Mouse (Mus musculus): ENCODE data around the gene Helz2. TPM values are rescaled to one million over a fixed set of nuclear protein-coding genes. Genes with fewer than 3 reads are reported as not detected.
"Not testable (repeated sequence)": the region's sequence is repeated elsewhere in the genome, so short reads cannot be mapped to it uniquely, and the experiment has no call there.

Helz2 gene
- polyA plus RNA-seq, 1 experiment from 2014 or later = 0.99 TPM

DNA sequence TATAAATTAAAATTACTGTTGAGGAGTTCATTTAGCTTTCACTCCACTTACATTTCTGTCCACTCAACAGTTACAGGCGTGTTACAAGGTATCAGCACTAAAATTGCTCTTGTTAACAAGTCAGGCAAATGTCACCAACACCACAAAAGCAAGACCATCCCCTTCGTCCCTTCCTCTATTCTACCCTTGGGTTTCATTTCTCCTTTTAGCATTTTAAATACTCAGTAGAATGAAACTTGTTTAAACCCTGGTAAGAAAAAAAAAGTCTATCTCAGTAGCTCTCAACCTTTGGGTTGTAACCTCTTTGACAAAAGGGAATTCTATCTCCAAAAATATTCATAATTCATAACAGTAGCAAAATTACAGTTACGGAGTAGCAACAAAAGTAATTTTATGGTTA is 48.8 kb downstream of the Helz2 start:
- ATAC-seq (ENCODE audit: insufficient number of reproducible peaks, low FRiP score, low TSS enrichment, low read depth) = no peak
- Histone ChIP-seq H3K27me3 (no peaks in the 10 kb centered on the region), H3K36me3 (no peaks in the 10 kb centered on the region), H3K4me2 (replicated peaks) (no peak overlapping the region), H3K27ac (replicated peaks) (no peak overlapping the region), H3K4me1 (peaks cover 9% of the 10 kb centered on the region), H3K9me3 (replicated peaks) (no peaks in the 10 kb centered on the region), H3K9ac (no peak overlapping the region), H3K4me3 (replicated peaks) (no peak overlapping the region)
- 72% methylated on average over 3 of the region's 3 CpGs for WGBS

DNA sequence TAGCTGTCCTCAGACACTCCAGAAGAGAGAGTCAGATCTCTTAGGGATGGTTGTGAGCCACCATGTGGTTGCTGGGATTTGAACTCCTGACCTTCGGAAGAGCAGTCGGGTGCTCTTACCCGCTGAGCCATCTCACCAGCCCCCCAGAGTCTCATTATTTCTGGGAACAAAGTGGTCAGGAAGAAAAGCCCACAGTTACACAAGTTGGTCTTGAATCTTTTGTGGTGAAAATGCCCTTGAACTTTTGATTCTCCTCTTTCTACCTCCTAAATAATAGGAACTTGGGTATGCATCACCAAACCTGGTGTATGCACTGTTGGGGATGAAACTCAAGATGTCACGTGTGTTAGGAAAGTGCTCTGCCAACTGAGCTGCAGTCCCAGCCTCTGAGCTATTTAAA is 49.9 kb downstream of the Helz2 start:
- Histone ChIP-seq H3K9me3 (replicated peaks) (no peaks in the 10 kb centered on the region), H3K9ac (no peak overlapping the region), H3K27me3 (no peaks in the 10 kb centered on the region), H3K4me3 (replicated peaks) (no peak overlapping the region), H3K36me3 (no peaks in the 10 kb centered on the region), H3K4me2 (replicated peaks) (no peak overlapping the region), H3K27ac (replicated peaks) (no peak overlapping the region), H3K4me1 (peaks cover 9% of the 10 kb centered on the region)
- ATAC-seq (ENCODE audit: insufficient number of reproducible peaks, low FRiP score, low TSS enrichment, low read depth) = no peak
- WGBS = 56% methylated on average over 4 of the region's 4 CpGs

DNA sequence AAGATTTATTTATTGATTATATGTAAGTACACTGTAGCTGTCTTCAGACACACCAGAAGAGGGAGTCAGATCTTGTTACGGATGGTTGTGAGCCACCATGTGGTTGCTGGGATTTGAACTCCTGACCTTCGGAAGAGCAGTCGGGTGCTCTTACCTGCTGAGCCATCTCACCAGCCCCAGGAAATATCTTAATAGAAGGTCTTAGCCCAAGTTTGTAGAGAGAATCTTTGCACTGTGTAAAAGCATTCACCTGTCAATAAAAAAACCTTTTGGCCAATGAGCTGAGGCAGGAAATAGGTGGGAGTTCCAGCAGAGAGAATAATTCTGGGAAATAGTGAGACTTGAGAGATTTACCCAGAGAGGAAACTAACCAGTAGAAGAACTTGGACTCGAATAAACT is 50.4 kb downstream of the Helz2 start:
- not testable (repeated sequence) for ATAC-seq (ENCODE audit: insufficient number of reproducible peaks, low FRiP score, low TSS enrichment, low read depth); H3K27ac ChIP-seq (replicated peaks); H3K4me2 ChIP-seq (replicated peaks); H3K27me3 ChIP-seq; H3K9me3 ChIP-seq (replicated peaks); H3K4me3 ChIP-seq (replicated peaks); H3K36me3 ChIP-seq; H3K4me1 ChIP-seq; H3K9ac ChIP-seq
- 60% methylated on average over 4 of the region's 4 CpGs for WGBS

DNA sequence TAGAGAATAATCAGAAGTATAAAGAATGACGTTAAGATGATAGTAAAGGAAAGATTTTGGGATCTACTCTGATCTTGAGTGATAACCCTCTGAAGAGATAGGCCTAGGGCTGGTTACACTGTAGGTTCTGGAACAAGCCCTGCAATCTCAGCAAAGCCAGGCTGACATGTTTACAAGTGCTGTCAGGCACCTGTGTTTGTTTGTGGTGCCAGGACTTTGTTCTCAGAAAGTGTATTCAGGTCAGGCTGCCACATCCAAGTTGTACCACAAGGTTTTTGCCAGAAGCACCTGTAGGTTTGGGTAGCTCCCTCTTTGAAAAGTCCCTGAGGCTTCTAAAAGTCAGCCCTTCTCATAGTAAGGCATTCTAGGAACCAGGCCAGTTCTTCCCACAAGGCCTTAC is 52.5 kb downstream of the Helz2 start:
- ATAC-seq (ENCODE audit: insufficient number of reproducible peaks, low FRiP score, low TSS enrichment, low read depth) = no peak
- H3K4me3 ChIP-seq (replicated peaks) = no peak overlapping the region
- H3K27ac ChIP-seq (replicated peaks) = peak overlapping the region; percentile 39; the same call in 1 of the 2 replicates
- H3K9me3 ChIP-seq (replicated peaks) = no peaks in the 10 kb centered on the region
- H3K4me2 ChIP-seq (replicated peaks) = no peak overlapping the region
- no peaks in the 10 kb centered on the region for H3K36me3 ChIP-seq
- WGBS = 78% methylated on average over 1 of the region's 1 CpGs
- H3K27me3 ChIP-seq = no peaks in the 10 kb centered on the region
- H3K9ac ChIP-seq = no peak overlapping the region
- peaks cover 12% of the 10 kb centered on the region for H3K4me1 ChIP-seq

DNA sequence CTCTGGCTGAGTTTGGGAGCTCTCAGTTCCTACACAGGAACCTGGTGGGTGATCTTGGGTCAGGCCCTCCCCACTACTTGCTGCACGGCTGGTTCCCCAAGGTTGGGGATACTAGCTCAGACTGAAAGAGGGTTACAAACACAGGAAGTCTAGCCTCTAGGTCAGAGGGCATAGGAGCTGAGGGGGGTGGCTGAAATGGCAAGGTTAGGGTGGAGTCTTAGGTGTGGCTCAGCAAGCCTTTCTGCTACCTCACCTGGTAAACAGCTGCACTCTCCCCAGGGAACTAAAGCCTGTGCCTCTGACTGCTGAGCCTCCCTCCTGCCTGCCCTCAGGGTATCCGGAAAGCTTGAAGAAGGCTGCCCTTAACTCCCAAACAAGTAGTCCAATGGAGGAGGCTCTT is 53.1 kb downstream of the Helz2 start:
- Histone ChIP-seq H3K27me3 (no peaks in the 10 kb centered on the region), H3K27ac (replicated peaks) (peak overlapping the region; percentile 39; the same call in 1 of the 2 replicates), H3K36me3 (no peaks in the 10 kb centered on the region), H3K4me2 (replicated peaks) (peak overlapping the region; percentile 83), H3K9ac (no peak overlapping the region), H3K4me3 (replicated peaks) (no peak overlapping the region), H3K4me1 (peaks cover 12% of the 10 kb centered on the region), H3K9me3 (replicated peaks) (no peaks in the 10 kb centered on the region)
- no peak for ATAC-seq (ENCODE audit: insufficient number of reproducible peaks, low FRiP score, low TSS enrichment, low read depth)
- WGBS = 27% methylated on average over 2 of the region's 2 CpGs

DNA sequence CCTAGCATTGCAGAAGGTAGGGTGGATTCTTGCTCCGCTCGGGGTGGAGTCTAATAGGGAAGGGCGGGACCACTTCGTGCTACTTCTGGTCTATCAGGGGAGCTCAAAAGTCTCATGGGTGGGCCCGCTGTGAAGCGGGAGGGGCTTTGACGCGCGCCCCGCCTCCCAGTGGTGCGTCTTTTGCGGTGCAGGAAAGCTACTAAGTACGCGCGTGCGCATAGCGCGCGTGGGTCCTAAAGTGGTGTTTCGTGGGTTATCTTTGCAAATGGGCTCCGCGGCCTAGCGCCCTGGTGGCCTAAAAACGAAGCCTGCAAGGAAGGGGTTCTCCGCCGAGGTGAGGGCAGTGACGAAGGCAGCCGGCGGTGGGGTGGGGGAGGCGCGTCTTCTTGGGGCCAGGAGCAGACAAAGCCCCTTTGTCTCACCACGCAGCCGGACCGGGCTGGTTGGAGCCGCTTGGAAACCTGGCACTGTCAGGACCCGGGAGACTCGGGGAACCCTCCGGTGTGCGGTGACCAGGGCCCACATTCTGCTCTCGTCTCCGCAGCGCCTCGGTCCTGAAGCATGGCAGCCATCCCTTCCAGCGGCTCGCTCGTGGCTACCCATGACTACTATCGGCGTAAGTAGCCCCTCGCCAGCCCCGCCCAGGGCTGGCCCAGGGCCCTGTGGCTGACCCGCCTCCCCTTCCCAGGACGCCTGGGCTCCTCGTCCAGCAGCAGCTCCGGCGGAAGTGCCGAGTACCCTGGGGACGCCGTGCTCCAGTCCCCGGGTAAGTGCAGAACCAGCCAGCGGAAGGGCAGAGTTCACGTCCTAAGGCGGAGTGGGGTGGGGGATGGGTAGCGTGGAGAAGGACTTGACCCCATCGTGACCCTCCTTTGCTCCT is 54.5 kb downstream of the Helz2 start, which contains the start of gene Ppdpf:
Gene Ppdpf, plus strand, starts transcription at position 127 of the 880 bp plus-strand sequence.
- Histone ChIP-seq H3K9ac (peak within 1 kb of the TSS; percentile 88), H3K27ac (replicated peaks) (peak within 1 kb of the TSS; percentile 94), H3K4me2 (replicated peaks) (peak within 1 kb of the TSS; percentile 83), H3K27me3 (no peaks in the 10 kb centered on the region), H3K36me3 (no peaks in the 10 kb centered on the region), H3K4me1 (peaks cover 12% of the 10 kb centered on the region), H3K9me3 (replicated peaks) (no peaks in the 10 kb centered on the region), H3K4me3 (replicated peaks) (peak within 1 kb of the TSS; percentile 79)
- ATAC-seq (ENCODE audit: insufficient number of reproducible peaks, low FRiP score, low TSS enrichment, low read depth) = peak; percentile 96
- under 1% methylated on average over 64 of the region's 64 CpGs for WGBS

DNA sequence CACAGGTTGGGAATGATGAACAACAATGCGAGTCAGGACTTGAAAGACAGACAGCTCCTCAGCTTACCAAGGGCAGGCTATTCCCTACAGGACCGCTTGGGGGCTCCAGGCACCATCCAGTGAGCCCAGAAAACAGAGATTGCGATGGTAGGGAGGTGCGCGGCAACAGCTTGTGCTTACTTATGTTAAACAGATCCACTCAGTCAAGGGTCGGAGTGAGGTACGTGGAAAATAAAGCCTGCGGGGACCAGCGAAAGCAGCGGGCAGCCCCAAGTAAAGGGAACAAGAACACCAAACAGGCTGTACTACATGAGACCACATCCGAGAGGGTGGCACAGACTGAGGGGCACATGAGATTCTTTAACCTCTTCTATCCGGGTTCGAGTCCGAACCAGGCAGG is 55.2 kb downstream of the Helz2 start:
- Histone ChIP-seq H3K9ac (peak overlapping the region; percentile 88; the same call in 1 of the 2 replicates), H3K27ac (replicated peaks) (peak overlapping the region; percentile 94), H3K36me3 (no peaks in the 10 kb centered on the region), H3K4me2 (replicated peaks) (peak overlapping the region; percentile 83), H3K27me3 (no peaks in the 10 kb centered on the region), H3K9me3 (replicated peaks) (no peaks in the 10 kb centered on the region), H3K4me3 (replicated peaks) (peak overlapping the region; percentile 79), H3K4me1 (peaks cover 12% of the 10 kb centered on the region)
- ATAC-seq (ENCODE audit: insufficient number of reproducible peaks, low FRiP score, low TSS enrichment, low read depth) = peak; percentile 82
- under 1% methylated on average over 14 of the region's 14 CpGs for WGBS

DNA sequence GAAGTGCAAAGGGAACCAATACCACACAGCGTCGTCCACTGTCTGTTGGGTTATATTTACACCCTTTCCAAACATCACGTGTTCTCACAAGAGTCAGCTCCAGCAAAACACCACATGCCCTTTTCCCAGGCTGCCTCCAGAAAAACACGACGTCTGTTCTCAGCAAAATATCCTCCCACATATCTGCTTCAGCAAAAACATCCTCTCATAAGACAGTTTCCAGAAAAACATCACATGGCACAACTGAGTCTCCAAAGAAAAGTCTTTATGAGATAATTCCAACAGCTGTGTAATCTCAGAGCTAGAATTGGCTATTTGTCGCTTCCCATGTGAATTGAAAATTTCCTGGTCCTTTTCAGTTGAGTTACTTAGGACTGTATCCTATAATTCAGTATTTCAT is 60.9 kb downstream of the Helz2 start:
- Histone ChIP-seq H3K27ac (replicated peaks) (no peak overlapping the region), H3K9me3 (replicated peaks) (no peaks in the 10 kb centered on the region), H3K36me3 (no peaks in the 10 kb centered on the region), H3K4me1 (no peaks in the 10 kb centered on the region), H3K9ac (no peak overlapping the region), H3K4me3 (replicated peaks) (no peak overlapping the region), H3K27me3 (no peaks in the 10 kb centered on the region), H3K4me2 (replicated peaks) (no peak overlapping the region)
- ATAC-seq (ENCODE audit: insufficient number of reproducible peaks, low FRiP score, low TSS enrichment, low read depth) = no peak
- WGBS = 81% methylated on average over 6 of the region's 6 CpGs

DNA sequence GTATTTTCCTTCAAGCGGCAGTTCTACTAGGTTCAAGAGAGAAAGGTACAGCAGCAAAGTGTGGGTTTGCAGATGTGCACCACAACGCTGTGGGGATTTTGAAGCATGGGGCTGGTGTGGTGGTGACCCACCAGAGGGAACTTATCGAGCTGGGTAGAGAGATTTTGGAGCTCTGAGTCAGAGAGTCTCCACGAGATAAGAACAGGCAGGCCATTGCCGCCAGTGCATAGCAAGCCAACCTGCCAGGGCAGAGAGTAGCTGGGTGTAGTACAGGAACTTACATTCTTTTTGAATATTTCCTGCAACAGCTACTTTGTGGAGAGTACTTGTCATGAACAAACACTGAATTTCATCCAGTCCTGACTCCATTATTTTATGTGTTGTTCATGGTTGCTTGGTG is 63.4 kb downstream of the Helz2 start:
- ATAC-seq (ENCODE audit: insufficient number of reproducible peaks, low FRiP score, low TSS enrichment, low read depth) = no peak
- Histone ChIP-seq H3K36me3 (no peaks in the 10 kb centered on the region), H3K9ac (no peak overlapping the region), H3K9me3 (replicated peaks) (no peaks in the 10 kb centered on the region), H3K27me3 (no peaks in the 10 kb centered on the region), H3K4me3 (replicated peaks) (no peak overlapping the region), H3K27ac (replicated peaks) (no peak overlapping the region), H3K4me2 (replicated peaks) (no peak overlapping the region), H3K4me1 (no peaks in the 10 kb centered on the region)
- WGBS = 76% methylated on average over 5 of the region's 5 CpGs

DNA sequence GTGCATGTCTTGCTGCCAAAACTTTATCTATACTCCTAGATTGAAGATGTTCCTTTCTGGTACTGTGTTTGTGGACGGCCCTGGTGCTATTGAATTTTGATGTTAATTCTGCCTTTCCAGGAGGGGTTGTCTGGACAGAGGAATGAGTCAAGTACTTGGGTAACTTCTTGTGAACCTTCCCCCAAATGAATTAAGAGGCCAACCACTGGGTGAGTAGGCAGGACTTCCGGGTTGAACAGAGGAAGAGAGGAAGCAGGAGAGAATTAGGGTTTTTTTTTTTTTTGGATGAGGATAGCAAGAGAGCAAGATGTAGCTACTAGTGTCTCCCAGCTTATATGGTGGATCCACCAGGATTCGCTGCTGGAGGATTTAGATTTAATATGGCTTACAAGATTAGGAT is 63.8 kb downstream of the Helz2 start:
- Histone ChIP-seq H3K4me3 (replicated peaks) (no peak overlapping the region), H3K36me3 (no peaks in the 10 kb centered on the region), H3K27me3 (no peaks in the 10 kb centered on the region), H3K4me2 (replicated peaks) (no peak overlapping the region), H3K9me3 (replicated peaks) (no peaks in the 10 kb centered on the region), H3K4me1 (no peaks in the 10 kb centered on the region), H3K9ac (no peak overlapping the region), H3K27ac (replicated peaks) (no peak overlapping the region)
- no peak for ATAC-seq (ENCODE audit: insufficient number of reproducible peaks, low FRiP score, low TSS enrichment, low read depth)
- 76% methylated on average over 3 of the region's 3 CpGs for WGBS

All from embryonic facial prominence, embryonic 15.5 days (tissue).